ENCODE assay signal across 29 mouse cellular contexts in the genomic region with DNA sequence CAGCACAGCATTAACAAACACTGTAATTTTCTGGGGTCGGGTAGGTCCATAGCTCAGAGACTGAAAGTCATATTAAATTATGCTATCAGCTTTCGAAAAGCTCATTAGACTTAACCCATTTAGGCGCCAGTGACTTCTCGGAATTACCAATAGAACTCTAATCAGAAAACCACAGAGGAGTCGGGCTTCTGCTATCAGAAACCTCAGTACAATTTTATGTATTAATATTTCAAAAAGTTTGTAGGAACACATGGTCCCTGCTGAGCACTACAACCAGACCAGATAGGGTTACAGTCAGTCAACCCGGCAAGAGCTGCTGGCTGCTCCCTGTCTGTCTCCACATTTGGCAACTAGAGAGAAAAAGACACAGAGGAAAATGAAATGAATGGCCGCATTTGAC.
"Had no signal": no experiment of that assay in that cellular context is flagged by ENCODE, and none has a peak within 500 bp of the region (broad histone marks: within the 10 kb centered on the region; RNA-seq: fewer than 3 reads in every experiment).

No protein-coding gene starts in this region.

- H3K9me3 ChIP-seq: heart, embryonic 13.5 days; heart, embryonic 15.5 days; hindbrain, embryonic 10.5 days; hindbrain, embryonic 12.5 days; intestine, embryonic 15.5 days; limb, embryonic 10.5 days; limb, embryonic 12.5 days; liver, embryonic 13.5 days; liver, embryonic 15.5 days had no signal

- H3K36me3 ChIP-seq: heart, embryonic 13.5 days; heart, embryonic 15.5 days; hindbrain, embryonic 10.5 days; hindbrain, embryonic 12.5 days; intestine, embryonic 15.5 days; limb, embryonic 10.5 days; limb, embryonic 12.5 days; liver, embryonic 13.5 days; liver, embryonic 15.5 days had no signal

- H3K9ac ChIP-seq: heart, embryonic 13.5 days; heart, embryonic 15.5 days; hindbrain, embryonic 12.5 days; hindbrain, embryonic 14.5 days; intestine, embryonic 15.5 days; limb, embryonic 12.5 days; liver, embryonic 13.5 days; liver, embryonic 15.5 days had no signal

- ATAC-seq: hindbrain, embryonic 16.5 days; inflammation-experienced regulatory T-cells, adult 6 months; intestine, embryonic 15.5 days; intestine, postnatal 0 days had no signal

- H3K4me2 ChIP-seq: heart, embryonic 11.5 days; heart, embryonic 13.5 days; heart, embryonic 15.5 days; hindbrain, embryonic 12.5 days; hindbrain, embryonic 14.5 days; intestine, embryonic 15.5 days; limb, embryonic 12.5 days; liver, embryonic 11.5 days; liver, embryonic 13.5 days; liver, embryonic 15.5 days had no signal

- H3K27me3 ChIP-seq: heart, embryonic 13.5 days; heart, embryonic 15.5 days; hindbrain, embryonic 12.5 days; intestine, embryonic 15.5 days; limb, embryonic 12.5 days; liver, embryonic 13.5 days; liver, embryonic 15.5 days had no signal

- H3K4me3 ChIP-seq: heart, adult 2 months; heart, embryonic 13.5 days; heart, embryonic 15.5 days; hindbrain, embryonic 10.5 days; hindbrain, embryonic 12.5 days; intestine, embryonic 15.5 days; layer of hippocampus, adult 2 months; left cerebral cortex, adult 2 months; limb, embryonic 10.5 days; limb, embryonic 12.5 days; liver, embryonic 13.5 days; liver, embryonic 15.5 days had no signal

- H3K4me1 ChIP-seq: heart, embryonic 13.5 days; heart, embryonic 15.5 days; hindbrain, embryonic 10.5 days; hindbrain, embryonic 12.5 days; intestine, embryonic 15.5 days; limb, embryonic 10.5 days; limb, embryonic 12.5 days; liver, embryonic 13.5 days; liver, embryonic 15.5 days had no signal

- H3K27ac ChIP-seq: heart, adult 2 months; heart, embryonic 13.5 days; heart, embryonic 15.5 days; hindbrain, embryonic 10.5 days; hindbrain, embryonic 12.5 days; hindbrain, embryonic 14.5 days; intestine, embryonic 15.5 days; layer of hippocampus, adult 2 months; left cerebral cortex, adult 2 months; limb, embryonic 10.5 days; limb, embryonic 12.5 days; liver, embryonic 13.5 days; liver, embryonic 15.5 days had no signal

- DNase-seq: gastrocnemius, postnatal 14 days; gastrocnemius, postnatal 36 days; heart, adult 11 months; heart, adult 2 months; heart, postnatal 14 days; heart, postnatal 36 days; kidney, adult 18-20 months; kidney, adult 8-10 months; kidney, postnatal 10 days; kidney, postnatal 25 days; kidney, postnatal 4 days; liver; liver, embryonic 13.5 days had no signal
